Mouse (Mus musculus) cerebellum, adult 11-12 months (tissue): ENCODE data around the gene Chst10.

Source experiments
- DNase-seq: peaks from one replicate; pipeline ENCODE4 v3.0.0; 2022

The Chst10 gene

DNA sequence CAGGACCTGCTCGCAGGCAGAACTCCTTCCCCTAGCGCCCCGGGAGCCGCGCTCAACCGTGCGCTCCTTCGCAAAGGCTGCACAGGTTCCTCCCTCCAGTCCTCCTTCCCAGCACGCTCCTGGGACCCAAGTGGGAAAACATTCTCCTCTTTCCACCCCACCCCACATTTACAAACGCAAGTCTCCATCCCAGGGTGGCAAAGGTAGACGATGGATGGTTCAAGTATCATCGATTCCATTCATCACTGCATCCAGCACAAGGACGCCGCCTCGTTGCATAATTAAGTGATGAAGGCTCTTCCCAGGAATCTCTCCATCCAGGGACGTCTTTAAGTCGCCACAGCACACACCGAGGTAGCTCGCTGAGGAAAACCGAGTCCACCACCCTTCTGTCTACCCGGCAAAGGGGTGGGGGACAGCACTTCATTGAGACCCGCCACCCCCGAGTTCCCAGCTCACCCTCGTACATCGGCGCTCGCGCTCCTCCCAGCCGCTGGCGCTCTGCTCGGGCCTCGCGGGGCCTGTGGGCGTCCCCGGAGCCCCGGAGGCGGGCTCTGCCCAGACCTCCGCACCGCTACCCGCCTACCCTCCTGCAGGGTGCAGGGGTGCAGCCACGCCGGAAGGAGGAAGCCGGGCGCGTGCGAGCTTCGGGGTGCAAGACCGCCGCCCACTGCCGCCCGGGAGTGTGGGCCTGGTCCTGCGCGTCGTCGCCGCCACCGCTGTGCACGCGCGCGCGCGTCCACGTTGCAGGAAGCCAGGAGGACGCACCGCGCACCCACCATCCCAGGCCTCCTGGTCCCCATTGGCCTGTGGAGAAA lies at the start of gene Chst10:
Gene Chst10, minus strand, starts transcription at position 731 of the 818 bp plus-strand sequence.
- peak; percentile 87 for DNase-seq

DNA sequence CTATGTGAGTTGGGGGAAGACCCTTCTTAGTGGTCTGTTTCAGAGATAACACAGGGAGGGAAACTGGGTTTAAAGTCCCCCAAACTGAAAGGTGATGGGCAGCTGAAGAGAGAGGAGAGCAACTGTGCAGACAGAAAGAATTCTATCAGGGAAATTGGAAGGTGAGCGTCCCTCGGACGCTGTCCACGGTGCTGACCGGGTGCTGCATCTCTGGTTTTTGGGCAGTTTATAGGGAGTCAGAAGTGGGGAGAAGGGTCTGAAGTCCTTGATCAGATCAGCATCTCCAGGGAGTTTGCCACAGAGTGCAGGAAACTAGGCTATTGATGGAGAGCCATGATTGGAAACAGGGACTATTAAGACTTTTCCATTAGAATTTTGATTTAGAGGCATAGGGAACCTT lies 41.6 kb upstream of the Chst10 start:
- no peak for DNase-seq

DNA sequence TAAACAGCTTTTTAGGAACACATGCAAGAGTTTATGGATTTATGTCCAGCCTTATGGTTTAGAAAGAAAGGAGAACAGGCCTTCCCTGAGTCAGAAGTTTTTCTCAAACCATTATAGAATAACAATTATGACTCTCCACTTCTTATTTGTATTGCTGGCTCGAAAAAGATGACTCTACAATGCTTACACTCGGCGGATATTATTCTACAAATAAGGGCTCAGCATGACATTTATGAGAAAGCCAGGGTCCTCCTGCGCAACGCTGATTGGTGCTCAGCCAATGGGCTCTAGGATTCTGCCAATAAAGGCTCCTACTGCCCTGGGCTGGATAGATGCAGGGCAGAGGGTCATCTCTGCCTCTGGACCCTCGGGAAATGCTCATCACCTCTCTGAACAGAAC lies 40.9 kb upstream of the Chst10 start, which contains the start of gene Nms:
Gene Nms, plus strand, starts transcription at position 301 of the 400 bp plus-strand sequence.
- DNase-seq = no peak

DNA sequence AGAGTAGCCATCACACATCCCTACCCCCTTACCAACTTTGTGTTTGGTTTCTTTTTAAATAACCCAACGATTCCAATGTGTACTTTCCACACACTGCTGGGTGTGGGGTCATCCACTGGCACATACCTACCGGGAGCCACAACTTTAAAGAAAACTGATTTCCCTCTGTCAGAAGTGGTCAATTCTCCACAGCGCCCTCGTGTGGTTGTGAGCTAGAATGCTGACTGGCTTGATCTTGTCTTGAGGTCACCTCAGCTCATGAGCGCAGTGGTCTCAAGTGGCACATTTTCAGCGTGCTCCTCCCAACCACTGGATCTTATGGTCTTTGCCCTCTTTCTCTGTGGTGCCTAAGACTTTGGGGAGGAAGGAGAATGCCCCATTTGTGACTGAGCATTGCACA lies 38.8 kb upstream of the Chst10 start:
- peak; percentile 13 for DNase-seq

DNA sequence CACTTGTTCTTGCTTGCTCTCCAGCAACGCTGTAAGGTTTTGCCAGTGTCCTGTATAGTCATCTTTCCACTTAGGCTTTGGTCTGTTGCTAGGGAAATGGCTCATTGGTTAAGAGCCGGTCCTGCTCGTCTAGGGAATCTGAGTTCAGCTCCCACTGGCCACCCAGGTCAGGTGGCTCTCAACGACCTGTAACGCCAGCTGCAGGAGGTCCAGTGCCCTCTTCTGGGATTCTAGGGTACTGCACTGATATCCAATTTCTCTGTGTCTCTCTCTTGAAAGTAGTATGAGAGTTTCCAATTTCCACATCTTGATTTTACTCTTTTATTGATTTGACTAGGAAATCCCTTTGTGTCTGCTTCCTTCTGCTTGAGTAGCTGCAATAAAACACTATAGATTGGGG lies 36.7 kb upstream of the Chst10 start:
- DNase-seq = peak; percentile 21

DNA sequence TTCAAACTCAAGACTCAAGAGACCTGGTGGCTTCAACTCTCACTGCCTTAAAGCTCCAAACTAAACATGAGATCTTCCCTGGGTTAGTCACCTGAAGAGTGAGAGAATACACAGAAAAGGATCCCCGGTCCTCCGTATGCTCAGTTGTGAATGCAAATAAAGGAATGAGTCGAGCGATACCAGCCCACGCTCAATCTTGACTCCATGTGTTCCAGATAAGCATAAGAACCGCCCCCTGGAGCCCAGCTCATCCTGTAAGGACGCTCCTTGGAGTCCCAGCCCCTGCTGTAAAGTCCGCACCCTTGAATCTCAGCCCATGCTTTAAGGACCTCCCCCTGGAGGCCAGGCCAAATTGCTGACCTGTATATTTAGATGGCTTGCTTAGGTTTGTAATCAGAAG lies 32.8 kb upstream of the Chst10 start:
- DNase-seq = no peak

DNA sequence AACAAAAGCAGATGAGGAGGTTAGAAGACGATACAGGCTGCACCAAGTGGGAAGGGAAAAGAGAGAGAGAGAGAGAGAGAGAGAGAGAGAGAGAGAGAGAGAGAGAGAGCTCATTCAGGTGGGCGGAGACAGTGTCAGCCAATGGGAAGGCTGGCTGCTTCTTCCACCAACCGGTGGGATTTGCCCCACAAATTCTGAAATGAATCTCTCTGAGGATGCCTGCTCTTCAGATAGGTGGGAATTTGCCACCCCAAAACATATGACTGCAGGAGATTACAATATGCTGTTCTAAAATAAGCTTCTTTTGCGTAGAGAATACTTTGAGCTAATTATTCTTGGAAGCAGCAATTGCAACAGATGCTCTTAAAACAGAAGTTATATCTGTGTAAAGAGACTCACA lies 31.5 kb upstream of the Chst10 start:
- no peak for DNase-seq

DNA sequence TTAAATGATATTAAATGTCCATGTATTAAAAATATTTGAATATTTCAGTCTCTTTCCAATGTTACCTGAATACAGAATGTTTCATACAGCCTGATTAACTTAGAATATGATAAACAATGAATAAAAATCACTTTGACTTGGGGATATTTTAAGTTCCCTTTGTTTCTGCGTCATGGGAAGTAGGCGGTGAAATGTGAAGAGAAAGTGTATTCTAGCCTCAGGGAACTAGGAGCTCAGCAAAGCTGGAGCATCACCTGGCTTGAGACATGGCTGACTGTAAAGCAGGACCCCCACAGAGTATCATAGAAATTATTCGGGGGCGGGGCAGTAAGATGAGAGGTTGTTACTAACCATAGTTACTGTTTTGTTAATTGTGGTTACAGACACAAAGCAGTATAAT lies 31.0 kb upstream of the Chst10 start:
- no peak for DNase-seq

DNA sequence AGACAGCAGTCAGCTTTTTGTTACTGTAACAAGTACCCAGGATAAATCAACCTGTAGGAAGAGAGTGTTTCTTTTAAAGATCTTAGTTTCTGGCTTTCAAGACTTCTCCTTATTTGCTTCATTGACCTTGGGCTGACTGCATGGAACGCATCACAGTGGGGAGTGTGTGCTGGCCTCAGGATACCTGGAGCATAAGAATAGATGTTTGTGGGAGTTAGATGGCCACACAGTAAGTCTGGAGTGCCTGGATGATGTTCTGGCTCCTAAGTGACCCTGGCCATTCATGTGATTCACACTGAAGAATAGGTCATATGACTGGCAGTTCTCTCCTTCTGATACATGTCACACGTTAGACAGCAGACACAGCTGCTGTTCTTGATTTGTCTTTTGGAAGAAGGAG lies 6.0 kb upstream of the Chst10 start:
- no peak for DNase-seq

DNA sequence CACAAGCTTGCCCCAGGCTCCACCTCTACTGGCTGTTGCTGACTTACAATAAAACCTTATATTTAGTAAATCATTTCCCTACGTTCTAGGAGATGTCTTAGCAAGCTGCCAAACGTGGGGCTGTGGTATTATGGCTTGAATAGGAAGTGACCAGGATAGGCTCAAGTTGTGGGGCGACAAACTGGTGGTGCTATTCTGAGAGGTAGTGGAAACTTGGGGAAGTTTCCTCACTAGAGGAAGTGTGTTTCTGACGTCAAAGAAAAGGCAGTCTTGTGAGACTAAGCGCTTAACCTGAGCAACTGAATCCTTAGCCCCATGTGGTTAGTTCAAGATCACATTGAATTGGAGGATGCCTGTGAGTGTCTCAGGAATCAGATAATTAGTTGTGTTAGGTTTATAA lies 4.6 kb upstream of the Chst10 start:
- no peak for DNase-seq

DNA sequence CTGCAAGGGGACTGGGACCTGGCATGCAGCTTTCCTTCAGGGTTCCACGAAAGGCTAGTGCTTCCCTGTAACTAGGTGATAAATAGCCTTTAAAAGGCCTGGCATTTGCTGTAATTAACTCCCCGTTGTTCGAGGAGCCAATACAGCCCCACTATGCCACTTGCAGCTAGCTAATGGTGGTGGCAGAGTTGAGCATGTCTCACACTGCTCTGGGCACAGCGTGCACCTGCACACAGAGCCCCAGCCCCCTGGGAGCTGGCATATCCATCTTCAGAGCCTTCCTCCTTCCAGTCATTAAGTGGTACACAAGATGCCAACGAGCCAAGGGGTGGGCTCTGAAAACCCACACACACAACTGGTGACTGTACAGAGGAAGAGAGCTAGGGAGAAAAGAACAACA lies 4.9 kb downstream of the Chst10 start:
- no peak for DNase-seq

DNA sequence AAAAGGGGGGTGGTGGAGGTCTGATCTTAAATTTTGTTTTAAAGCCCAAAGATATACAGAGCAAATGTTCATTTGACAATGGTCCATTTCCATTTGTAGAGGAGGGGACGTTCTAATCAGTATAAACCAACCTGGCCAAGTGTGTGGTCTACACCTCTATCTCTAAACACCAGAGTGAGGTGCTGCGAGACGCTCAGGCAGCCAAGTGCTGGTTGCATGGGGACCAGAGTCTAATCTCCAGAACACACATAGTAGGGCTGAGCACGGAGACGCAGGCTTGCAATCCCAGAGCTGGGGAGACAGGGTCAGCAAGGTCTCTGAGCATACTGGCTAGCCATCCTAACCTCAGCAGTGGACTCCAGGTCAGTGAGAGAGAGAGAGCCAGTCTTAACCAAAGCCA lies 6.5 kb downstream of the Chst10 start:
- DNase-seq = no peak

DNA sequence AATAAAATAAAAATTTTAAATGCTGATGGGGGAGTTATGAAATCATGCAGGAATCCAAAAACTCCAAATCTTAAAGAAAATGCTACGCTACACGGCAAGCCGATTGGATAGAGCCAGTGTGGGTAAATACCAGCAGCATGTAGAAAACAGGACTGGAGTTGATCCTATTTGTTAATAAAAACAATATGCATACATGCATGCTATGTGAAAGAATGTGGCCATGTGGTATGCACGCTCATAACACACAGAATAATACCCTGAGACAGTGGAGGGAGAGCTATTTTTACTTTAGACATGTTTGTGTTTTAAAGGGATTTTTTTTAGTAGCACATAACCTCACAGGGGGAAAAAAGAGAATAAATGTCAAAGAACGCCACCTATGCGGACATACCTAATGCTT lies 9.2 kb downstream of the Chst10 start:
- DNase-seq = no peak

DNA sequence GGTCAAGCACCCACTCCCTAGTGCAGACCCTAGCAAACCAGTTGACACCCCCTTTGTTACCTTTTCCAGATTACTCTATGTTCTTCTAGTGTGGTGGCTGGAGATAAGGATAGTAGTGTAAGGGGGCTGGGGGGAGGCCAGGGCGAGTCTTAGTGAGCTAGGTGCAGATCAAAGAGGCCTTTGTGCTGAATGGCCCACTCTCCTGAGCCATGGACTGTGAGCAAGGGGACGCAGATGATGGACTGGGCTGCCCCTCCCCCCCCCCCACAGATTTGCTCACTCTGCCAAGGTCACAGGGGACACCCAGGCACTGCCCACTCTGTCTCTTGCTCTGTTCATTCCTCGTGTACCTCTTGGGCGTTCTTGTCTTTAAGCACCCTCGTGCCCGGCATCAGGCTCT lies 10.9 kb downstream of the Chst10 start:
- no peak for DNase-seq

DNA sequence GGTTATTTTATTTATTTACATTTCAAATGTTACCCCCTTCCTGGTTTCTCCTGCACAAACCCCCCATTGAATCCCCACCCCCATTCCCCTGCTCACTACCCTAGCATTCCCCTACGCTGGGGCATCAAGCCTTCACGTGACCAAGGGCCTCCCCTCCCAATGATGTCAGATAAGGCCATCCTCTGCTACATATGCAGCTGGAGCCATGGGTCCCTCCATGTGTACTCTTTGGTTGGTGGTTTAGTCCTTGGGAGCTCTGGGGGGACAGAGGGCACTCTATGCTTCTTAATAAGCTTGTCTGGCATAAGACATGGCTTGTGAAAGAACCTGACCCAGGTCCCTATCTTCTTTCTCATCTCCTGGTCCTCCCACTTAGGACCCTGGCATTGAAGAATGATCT lies 11.4 kb downstream of the Chst10 start:
- DNase-seq = no peak

DNA sequence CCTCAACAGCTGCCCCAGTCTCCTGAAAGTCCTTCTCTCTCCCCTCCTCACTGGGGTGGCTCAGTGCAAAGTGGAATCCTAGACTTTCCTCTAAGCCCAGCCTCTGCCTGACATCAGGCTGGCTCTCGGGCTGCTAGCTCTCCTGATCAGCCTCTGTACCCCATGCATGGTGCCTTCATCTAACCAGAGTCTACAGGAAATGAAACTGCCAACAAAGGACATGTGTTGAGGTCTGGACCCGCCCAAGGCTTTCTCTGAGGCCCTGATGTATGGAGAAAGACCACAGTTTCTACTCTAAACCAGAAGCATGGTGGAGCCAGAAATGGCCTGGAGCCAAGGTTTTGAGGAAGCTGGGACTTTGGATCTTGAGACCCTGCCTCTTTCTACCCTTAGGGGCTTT lies 12.0 kb downstream of the Chst10 start:
- DNase-seq = no peak

DNA sequence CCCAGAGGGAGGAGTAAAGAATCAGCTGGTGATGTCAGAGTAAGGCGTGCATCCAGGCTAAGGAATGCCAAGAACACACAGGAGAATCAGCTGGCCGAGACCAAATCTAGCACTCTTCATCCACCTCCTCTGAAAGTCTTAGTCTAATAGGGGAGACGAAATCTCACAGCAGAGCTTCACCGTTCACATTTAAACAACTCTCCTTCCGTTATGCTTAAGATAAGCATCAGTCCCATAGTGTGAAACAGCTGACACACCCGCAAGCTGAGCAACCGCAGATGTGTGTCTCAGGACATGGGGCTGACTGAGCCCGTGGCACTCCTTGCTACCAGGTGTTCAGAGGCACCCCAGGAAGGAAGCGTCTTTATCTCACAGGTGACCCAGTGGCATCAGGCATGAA lies 14.2 kb downstream of the Chst10 start:
- DNase-seq = no peak

DNA sequence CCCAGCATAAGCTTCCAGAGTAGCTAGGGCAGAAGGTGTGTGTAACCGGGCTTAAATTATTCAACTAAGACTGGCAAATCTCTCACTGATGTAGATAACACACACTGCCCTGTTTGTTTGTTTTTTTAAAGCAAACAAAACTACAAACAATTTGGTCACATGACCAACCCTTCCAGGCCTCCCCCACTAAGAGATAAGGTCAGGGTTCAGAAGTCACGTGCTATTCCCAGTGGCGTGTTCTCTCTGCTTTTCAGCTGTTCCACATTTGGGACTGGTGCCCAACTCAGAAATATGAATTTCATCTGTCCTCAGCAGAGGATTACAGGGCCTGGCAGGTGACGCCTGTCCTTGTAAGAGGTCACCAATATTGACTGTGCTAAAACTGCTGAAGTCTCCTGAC lies 15.2 kb downstream of the Chst10 start:
- DNase-seq = no peak

DNA sequence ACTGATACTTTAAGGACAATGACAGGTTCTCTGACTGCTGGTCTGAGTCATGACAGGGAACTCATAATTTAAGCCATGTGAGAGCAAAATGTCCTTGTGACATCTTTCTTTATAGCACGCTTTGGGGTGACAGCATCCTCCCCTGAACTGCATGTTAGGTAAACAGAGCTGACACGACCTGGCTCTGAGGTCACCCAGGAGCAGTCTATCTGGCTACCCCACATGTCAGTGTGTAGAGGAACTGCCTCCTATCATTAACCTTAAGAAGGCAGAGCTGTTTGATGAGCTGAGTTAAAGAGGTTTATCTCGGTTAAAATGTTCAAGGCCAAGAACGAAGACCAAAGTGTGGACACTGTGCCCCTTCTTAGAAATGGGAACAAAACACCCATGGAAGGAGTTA lies 16.6 kb downstream of the Chst10 start:
- no peak for DNase-seq

DNA sequence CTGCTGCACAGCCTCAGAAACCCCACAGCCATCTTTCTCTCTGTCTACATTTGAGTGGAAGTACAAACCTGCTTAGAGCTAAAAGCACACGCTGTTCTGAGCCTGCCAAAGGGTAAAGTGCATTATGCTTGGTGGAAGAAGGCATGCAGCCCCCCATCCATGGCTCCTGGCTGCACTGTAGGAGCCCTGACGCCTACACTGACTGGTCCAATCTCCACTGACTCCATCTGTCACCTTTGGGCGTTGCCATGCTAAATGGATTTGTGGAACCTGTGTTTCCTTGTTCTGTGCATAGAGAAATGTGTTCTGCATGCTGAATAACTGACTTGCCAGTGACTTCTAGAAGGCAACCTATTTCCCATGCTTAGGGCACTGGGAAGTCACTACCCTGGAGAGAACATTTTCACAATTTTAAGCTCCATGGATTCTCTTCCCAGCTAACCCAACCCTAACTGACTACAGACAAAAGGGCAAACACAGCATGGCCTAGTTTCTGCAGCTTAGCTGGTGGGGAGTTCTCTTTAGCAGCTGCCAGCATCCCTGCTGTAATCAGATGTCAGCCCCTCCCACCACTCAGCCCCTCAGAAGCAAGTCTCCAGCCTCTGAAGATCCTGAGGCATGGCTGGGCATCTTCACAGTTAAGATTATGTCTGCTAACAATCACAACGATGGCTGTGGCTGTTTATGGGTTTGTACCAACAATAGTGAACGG lies 21.1 kb downstream of the Chst10 start:
- DNase-seq = no peak

DNA sequence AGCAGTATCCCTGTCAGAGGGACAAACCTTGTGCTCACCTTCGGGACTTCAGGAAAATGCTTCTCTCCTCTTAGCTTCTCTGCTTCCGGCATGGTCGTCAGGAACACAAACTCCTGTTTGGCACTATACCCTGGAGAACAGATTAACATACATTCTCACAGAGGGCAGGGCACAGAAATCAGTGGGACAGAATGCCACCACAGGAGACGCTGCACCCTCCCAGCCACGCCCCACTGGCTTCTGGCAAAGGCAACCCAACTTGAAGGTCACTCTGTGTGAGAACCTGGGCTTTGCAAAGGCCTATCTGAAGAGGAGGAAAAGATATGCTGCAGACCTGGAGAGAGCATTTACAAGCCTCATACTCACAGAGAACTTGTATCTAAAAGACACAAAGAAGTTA lies 24.1 kb downstream of the Chst10 start:
- DNase-seq = peak; percentile 62

DNA sequence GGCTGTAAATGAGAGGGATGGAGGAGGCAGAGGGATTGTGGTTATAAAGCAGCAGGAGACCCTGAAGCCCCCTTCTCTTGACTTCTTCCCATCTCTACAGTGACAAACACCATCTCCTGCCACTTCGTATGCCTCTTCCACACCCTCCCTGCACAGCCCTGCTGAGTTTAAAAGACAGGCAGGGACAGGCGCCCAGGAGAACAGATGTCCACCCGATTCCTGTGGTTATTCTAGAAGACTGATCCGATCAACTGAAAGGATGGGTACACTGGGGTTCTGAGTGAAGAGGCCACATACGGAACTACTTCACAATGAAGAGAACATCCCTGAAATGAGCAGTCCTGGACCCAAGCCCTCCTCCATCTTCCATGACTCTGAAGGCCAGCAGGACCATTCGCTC lies 26.1 kb downstream of the Chst10 start:
- DNase-seq = peak; percentile 38

DNA sequence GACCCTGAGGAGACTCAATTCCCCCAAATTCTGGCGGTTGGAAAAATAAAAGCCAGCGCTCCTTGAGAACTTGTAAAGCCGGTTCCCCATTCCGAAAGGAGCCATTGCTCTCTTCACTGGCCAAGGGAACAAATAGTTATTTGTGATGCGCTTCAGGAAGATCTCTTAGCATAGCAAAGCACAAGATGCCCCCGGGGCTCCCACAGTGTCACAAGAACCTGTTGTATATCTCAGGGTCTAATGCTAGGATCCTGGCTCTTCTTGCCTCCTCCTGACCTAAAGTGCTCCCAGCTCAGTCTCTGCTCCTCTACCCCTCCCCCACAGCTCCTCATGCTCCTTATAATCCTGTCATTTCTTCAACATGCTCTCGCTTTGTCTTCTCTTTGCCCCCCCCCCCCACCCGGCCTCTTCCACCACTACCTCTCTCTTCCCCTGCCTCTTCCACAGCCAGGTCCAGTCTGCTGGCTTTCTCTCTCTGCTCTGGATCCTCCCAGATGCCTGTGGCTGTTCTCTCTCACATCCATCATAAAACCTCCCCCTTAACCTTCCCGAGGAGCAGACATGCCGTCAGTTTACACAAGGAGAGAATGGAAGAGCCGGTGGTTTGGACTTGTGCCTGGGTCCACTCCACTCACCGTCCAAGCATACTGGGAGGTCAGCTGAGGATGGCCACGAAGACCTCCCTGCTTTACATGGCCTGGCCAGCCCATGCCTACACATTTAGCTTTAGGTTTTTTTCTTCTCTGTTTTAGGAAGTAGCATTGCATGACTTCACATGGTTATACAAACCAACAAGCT lies 28.4 kb downstream of the Chst10 start:
- DNase-seq = no peak

DNA sequence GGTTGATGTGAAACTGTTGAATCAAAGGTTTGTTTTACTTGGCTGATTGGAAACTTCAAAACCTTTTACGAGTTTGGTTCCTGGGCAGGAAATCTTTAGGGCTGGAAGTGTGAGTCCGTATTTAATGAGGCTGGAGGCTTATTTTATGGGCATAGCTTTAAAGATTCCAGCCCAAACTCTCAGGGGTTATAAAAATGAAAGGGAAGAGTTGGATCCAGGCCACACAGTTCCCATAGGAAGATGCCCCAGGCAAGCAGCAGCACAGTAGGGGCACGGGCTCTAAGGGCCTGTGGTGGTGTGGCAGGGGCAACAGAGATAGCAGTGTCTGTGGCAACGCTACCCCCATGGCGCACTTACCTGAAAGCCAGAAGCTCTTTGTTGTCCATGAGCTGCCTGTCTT lies 31.7 kb downstream of the Chst10 start:
- no peak for DNase-seq
